Mouse (Mus musculus) thymus, postnatal 36 days (tissue): ENCODE results near the gene Prkag2.

Experiments
- DNase-seq, 2 experiments: peaks; one replicate each; pipeline ENCODE4 v3.0.0; 2022; ENCODE audit warnings: mixed read lengths in 2 of 2

Gene Prkag2

DNA sequence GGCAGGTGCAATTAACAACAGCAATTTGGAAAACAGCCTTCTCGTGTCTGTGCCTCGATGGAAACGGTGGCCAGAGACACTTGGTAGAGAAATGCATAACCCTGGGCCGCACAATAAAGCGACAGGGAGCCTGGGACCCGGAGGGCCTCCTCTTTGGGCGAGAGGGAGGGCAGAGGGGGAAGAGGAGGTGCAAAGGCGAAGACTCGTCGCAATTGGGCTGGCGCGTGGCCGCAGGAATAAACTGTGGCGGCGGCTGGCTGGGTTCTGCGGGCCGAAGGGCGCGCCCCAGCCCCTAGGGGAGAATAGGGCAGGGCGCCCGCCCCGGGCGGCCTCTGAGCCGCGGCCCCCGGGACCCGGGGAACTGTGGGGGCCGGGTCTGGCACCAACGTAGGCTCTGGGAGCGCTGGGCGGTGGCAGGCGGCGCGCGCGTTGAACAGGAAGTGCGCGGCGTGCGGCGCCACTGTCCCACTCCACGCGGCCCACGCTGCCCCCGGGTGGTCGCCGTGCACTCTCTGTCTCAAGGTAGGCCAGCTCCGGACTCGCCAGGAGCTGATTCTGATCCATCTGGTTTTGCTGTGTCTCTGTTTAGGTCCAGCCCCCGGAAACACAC is at the start of gene Prkag2:
Gene Prkag2, minus strand, starts transcription at position 127 of the 610 bp plus-strand sequence.
- peak; percentile 65 to 66 for DNase-seq

DNA sequence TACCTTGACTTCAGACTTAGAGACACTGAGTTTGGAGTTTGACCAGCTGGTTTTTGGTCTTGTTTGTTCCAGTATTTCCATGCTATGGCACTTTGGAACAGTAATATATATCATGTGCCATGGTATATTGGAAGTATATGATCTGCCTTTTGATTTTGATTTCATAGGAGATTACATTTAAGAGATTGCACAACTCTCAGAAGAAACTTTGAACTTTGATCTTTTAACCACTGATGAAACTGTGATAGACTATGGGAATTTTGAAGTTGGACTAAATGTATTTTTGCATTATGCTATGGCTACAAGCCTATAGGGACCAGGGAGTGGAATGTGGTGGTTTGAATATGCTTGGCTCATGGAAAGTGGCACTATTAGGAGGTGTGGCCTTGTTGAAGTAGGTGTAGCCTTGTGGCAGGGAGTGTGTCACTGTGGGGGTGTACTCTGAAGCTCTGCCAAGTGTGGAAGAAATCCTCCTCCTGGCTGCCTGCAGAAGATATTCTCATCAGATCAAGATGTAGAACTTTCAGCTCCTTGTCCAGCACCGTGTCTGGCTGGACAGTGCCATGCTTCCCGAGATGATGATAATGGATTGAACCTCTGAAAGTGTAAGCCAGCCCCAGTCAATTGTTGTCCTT is 49.0 kb upstream of the Prkag2 start:
- no peak for DNase-seq

DNA sequence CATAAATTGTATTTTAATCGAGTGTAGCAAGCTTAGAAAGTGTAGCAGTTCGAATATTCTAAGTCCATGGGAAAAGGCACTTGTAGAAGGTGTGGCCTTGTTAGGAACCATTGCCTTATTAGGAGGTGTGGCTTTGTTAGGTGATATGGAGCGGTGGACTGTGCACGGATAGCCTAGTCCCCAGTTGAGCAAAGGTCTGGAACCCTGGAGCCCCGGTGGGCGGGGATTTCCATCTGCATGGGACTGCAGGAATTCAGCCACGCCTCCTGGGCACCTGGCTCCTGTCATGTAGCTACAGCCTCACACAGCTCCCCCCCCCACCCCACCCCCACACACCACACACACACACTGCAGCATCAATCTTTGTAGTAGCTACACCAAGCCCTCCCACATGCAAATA is 46.3 kb upstream of the Prkag2 start:
- no peak for DNase-seq

GRCm38 (mm10) chr5:25127865-25128264 is 27.4 kb upstream of the Prkag2 start:
- no peak for DNase-seq

GRCm38 (mm10) chr5:25125884-25126560 is 25.6 kb upstream of the Prkag2 start:
- no peak for DNase-seq

- DNase-seq: no peak
These were observed 22.1 kb upstream of the Prkag2 start for GRCm38 (mm10) chr5:25122534-25122933.

DNA sequence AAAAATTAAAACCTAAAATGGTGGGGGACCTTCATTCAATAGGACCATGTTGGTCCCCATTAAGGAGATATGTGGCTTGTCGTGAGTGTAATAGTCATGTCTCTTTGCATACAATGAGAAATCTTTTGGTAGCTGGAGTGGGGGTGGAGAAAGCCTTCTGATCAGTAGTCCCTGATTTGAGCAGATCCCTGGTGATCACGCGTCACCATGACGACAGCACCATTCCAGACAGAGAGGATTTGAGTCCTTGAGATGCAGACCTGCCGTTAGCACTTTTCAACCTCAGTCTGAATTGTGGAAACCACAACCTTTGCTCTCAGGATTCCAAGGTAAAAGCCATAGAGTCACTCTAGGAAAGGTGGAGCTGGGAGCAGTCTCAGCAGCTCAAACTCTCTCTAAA is 18.7 kb upstream of the Prkag2 start:
- no peak for DNase-seq

DNA sequence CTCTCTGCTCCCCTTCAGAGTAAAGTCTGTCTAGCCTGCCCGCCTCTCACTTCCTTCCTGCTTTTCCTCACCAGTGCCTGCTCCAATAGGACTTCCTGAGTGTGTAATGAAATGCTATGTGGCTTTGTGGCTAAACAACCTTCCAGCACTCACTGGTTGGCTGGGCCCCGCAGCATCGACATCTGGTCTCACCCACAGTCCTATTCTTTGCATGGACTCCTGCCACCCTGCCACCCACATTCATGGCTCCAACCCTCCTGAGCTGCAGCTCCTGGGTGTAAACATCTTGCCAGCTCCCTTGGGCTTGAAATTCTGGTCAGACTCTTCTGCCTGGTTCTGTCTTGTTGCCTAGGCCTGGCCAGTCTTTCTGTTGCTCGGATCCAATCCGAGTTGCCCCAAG is 15.6 kb upstream of the Prkag2 start:
- no peak for DNase-seq

DNA sequence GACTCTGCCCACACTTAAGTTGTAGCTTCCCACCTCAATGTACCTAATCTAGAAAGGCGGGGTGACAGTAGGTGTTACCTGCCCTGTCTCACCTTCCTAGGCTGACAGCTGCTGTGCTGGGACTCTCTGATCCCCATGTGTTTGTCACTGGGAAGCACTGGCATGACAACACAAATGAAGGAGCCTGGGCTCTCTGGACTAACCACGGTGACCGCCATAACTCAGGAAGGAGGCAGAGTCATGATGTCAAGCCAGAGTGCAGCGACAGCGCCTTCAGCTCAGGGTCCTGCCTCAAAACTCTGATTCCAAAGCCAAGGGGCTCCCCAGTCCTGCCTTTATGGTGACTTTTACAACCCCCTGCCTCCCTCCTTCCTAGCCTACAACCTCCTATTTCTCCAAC is 14.8 kb upstream of the Prkag2 start:
- DNase-seq: no peak

GRCm38 (mm10) chr5:25114110-25114509 is 13.7 kb upstream of the Prkag2 start:
- DNase-seq: no peak

- DNase-seq: no peak
These were observed 9.9 kb upstream of the Prkag2 start for GRCm38 (mm10) chr5:25110314-25110713.

- no peak for DNase-seq
These were observed 5.3 kb upstream of the Prkag2 start for GRCm38 (mm10) chr5:25105748-25106147.

DNA sequence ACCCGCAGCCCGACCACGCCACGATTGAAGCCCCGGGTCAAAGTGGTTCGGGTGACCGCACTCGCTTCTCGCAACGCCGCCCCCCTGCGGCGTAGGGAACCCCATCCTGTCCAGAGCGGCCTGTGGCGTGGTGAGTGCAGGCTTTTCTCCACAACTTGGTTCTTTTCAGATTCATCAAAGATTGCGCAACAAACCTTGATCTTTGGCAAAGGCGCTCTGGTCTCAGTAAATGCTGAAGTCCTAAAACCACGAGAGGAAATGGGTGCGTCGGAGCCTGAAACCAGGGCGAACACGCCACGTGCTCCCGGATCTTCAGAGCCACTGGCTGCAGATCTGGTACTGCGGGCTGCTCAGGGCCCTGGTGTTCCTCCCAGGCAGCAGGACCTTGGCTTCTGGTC is 683 bp upstream of the Prkag2 start:
- DNase-seq: peak in 1 of 2 experiments; percentile 43

- DNase-seq: peak in 1 of 2 experiments; percentile 30
These were observed 306 bp downstream of the Prkag2 start for GRCm38 (mm10) chr5:25100157-25100515.

GRCm38 (mm10) chr5:25099367-25100156 is 880 bp downstream of the Prkag2 start:
- DNase-seq: peak; percentile 21 to 32

GRCm38 (mm10) chr5:25097891-25098290 is 2.6 kb downstream of the Prkag2 start:
- no peak for DNase-seq

- DNase-seq: no peak
These were observed 4.0 kb downstream of the Prkag2 start for GRCm38 (mm10) chr5:25096431-25096830.

GRCm38 (mm10) chr5:25092630-25093245 is 7.7 kb downstream of the Prkag2 start:
- no peak for DNase-seq

GRCm38 (mm10) chr5:25089258-25089972 is 11.0 kb downstream of the Prkag2 start:
- DNase-seq: no peak

DNA sequence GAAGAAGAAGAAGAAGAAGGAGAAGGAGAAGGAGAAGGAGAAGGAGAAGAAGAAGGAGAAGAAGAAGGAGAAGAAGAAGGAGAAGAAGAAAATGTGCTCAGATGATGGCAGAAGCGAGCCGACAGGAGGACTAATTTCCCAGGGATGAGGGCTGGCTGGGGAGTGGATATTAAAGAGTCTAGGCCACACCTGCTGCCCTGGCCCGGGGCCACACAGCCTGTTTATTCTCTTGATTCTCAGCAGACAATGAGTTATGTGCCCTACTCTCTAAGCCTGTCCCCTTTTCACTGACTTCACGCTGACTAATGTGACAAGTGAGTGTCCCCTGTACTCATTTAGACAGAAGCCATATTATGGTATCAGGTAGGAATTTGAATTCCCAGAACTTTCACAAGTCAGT is 11.8 kb downstream of the Prkag2 start:
- DNase-seq: no peak

DNA sequence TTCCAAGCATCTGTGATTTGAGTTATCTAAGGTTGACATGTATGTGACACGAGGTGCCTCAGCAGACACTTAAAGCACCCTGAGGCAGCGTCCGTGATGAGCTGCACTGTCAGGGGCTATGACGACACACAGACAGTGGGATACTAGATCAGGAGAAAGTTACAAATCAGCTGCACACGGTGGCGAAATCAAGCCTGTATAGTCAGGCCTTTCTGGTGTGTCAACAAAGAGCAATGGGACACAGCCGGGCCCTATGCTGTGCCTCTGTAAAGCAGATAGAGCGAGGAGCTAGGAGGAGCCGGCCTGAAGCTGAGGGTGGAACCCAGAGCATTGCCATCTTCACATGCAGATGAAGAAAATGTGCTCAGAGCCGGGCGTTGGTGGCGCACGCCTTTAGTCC is 12.3 kb downstream of the Prkag2 start:
- DNase-seq: no peak

- DNase-seq: no peak
These were observed 13.4 kb downstream of the Prkag2 start for GRCm38 (mm10) chr5:25087064-25087463.
